Mouse (Mus musculus): ENCODE results near the gene Krt80. TPM values are rescaled to one million over a fixed set of nuclear protein-coding genes. Genes with fewer than 3 reads are reported as not detected.

Krt80 gene
- polyA plus RNA-seq, 1 experiment from 2014 or later = 26.3 TPM

GRCm38 (mm10) chr15:101323511-101323910 is 46.5 kb downstream of the Krt80 start:
- no peaks in the 10 kb centered on the region for H3K9me3 ChIP-seq (ENCODE audit: low read length)
- TF ChIP-seq EP300 (IDR thresholded peaks at IDR 0.05) = no peak
- TF ChIP-seq CTCF (IDR thresholded peaks at IDR 0.05) = peak; percentile 32
- H3K36me3 ChIP-seq (ENCODE audit: insufficient read depth, low read length) = no peaks in the 10 kb centered on the region
- DNase-seq (ENCODE audit: low spot score) (peak; percentile 6), ATAC-seq (no peak)
- 93% methylated on average over 5 of the region's 5 CpGs for WGBS
- H3K9ac ChIP-seq (replicated peaks; ENCODE audit: low read depth) = no peak overlapping the region
- H3K4me3 ChIP-seq (ENCODE audit: low read depth, low read length) = no peak overlapping the region
- H3K27ac ChIP-seq (ENCODE audit: low read length) = no peak overlapping the region
- no peak overlapping the region for H3K4me2 ChIP-seq (replicated peaks; ENCODE audit: low read depth, low read length)
- H3K27me3 ChIP-seq (replicated peaks; ENCODE audit: insufficient read depth, low read length) = no peaks in the 10 kb centered on the region
- H3K4me1 ChIP-seq (ENCODE audit: insufficient read depth, low read depth, low read length) = no peaks in the 10 kb centered on the region

GRCm38 (mm10) chr15:101322640-101323039 is 47.3 kb downstream of the Krt80 start:
- Histone ChIP-seq H3K27ac (ENCODE audit: low read length) (no peak overlapping the region), H3K27me3 (replicated peaks; ENCODE audit: insufficient read depth, low read length) (no peaks in the 10 kb centered on the region), H3K9me3 (ENCODE audit: low read length) (no peaks in the 10 kb centered on the region), H3K4me3 (ENCODE audit: low read depth, low read length) (no peak overlapping the region), H3K4me2 (replicated peaks; ENCODE audit: low read depth, low read length) (no peak overlapping the region), H3K4me1 (ENCODE audit: insufficient read depth, low read depth, low read length) (no peaks in the 10 kb centered on the region), H3K9ac (replicated peaks; ENCODE audit: low read depth) (no peak overlapping the region), H3K36me3 (ENCODE audit: insufficient read depth, low read length) (no peaks in the 10 kb centered on the region)
- DNase-seq (ENCODE audit: low spot score) (no peak), ATAC-seq (no peak)
- 84% methylated on average over 7 of the region's 7 CpGs for WGBS
- TF ChIP-seq EP300 (IDR thresholded peaks at IDR 0.05) = no peak
- no peak for TF ChIP-seq CTCF (IDR thresholded peaks at IDR 0.05)

GRCm38 (mm10) chr15:101322106-101322505 is 47.9 kb downstream of the Krt80 start:
- H3K4me2 ChIP-seq (replicated peaks; ENCODE audit: low read depth, low read length) = no peak overlapping the region
- 80% methylated on average over 5 of the region's 5 CpGs for WGBS
- H3K4me3 ChIP-seq (ENCODE audit: low read depth, low read length) = no peak overlapping the region
- no peaks in the 10 kb centered on the region for H3K4me1 ChIP-seq (ENCODE audit: insufficient read depth, low read depth, low read length)
- H3K9me3 ChIP-seq (ENCODE audit: low read length) = no peaks in the 10 kb centered on the region
- H3K27ac ChIP-seq (ENCODE audit: low read length) = no peak overlapping the region
- H3K36me3 ChIP-seq (ENCODE audit: insufficient read depth, low read length) = no peaks in the 10 kb centered on the region
- TF ChIP-seq CTCF (IDR thresholded peaks at IDR 0.05) = no peak
- no peak for TF ChIP-seq EP300 (IDR thresholded peaks at IDR 0.05)
- no peaks in the 10 kb centered on the region for H3K27me3 ChIP-seq (replicated peaks; ENCODE audit: insufficient read depth, low read length)
- ATAC-seq (no peak), DNase-seq (ENCODE audit: low spot score) (no peak)
- no peak overlapping the region for H3K9ac ChIP-seq (replicated peaks; ENCODE audit: low read depth)

- Histone ChIP-seq H3K4me2 (replicated peaks; ENCODE audit: low read depth, low read length) (no peak overlapping the region), H3K4me3 (ENCODE audit: low read depth, low read length) (no peak overlapping the region), H3K36me3 (ENCODE audit: insufficient read depth, low read length) (no peaks in the 10 kb centered on the region), H3K4me1 (ENCODE audit: insufficient read depth, low read depth, low read length) (no peaks in the 10 kb centered on the region; the same call in 1 of the 2 replicates), H3K27me3 (replicated peaks; ENCODE audit: insufficient read depth, low read length) (no peaks in the 10 kb centered on the region), H3K27ac (ENCODE audit: low read length) (no peak overlapping the region), H3K9me3 (ENCODE audit: low read length) (no peaks in the 10 kb centered on the region), H3K9ac (replicated peaks; ENCODE audit: low read depth) (no peak overlapping the region; the same call in 1 of the 2 replicates)
- no peak for TF ChIP-seq CTCF (IDR thresholded peaks at IDR 0.05)
- TF ChIP-seq EP300 (IDR thresholded peaks at IDR 0.05) = no peak
- ATAC-seq (no peak), DNase-seq (ENCODE audit: low spot score) (no peak)
- WGBS = 22% methylated on average over 5 of the region's 5 CpGs
These were observed 48.8 kb downstream of the Krt80 start for GRCm38 (mm10) chr15:101321126-101321525.

DNA sequence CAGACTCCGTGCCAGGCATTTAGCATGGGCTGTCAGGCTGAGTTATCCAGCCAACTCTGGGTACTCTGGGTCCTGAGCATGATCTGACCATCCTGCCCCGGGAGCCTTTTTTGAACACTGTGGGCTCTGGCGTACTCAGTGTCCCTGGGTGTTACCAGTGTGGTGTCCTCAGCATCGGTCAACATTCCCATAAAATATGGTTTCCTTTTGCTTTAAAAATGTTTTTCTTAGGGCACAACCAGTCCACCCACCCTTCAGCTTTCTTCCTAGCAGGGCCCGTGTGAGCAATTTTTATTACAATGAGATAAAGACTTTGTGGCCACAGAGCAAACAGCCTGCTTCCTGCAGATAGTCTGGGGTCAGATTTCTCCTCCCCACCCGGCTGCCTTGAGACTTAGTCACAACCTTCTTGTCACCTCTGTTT is 49.3 kb downstream of the Krt80 start:
- peak; percentile 94 for TF ChIP-seq EP300 (IDR thresholded peaks at IDR 0.05)
- TF ChIP-seq CTCF (IDR thresholded peaks at IDR 0.05) = no peak
- peak overlapping the region; percentile 43; the same call in 1 of the 2 replicates for H3K27ac ChIP-seq (ENCODE audit: low read length)

GRCm38 (mm10) chr15:101320010-101320617 is 49.8 kb downstream of the Krt80 start:
- no peaks in the 10 kb centered on the region for H3K36me3 ChIP-seq (ENCODE audit: insufficient read depth, low read length)
- H3K27me3 ChIP-seq (replicated peaks; ENCODE audit: insufficient read depth, low read length) = no peaks in the 10 kb centered on the region
- DNase-seq (ENCODE audit: low spot score) (no peak), ATAC-seq (no peak)
- H3K27ac ChIP-seq (ENCODE audit: low read length) = peak overlapping the region; percentile 43; the same call in 1 of the 2 replicates
- no peak for TF ChIP-seq CTCF (IDR thresholded peaks at IDR 0.05)
- TF ChIP-seq EP300 (IDR thresholded peaks at IDR 0.05) = no peak
- WGBS = 58% methylated on average over 6 of the region's 6 CpGs
- H3K4me2 ChIP-seq (replicated peaks; ENCODE audit: low read depth, low read length) = no peak overlapping the region
- H3K9ac ChIP-seq (replicated peaks; ENCODE audit: low read depth) = no peak overlapping the region
- no peaks in the 10 kb centered on the region; the same call in 1 of the 2 replicates for H3K4me1 ChIP-seq (ENCODE audit: insufficient read depth, low read depth, low read length)
- H3K9me3 ChIP-seq (ENCODE audit: low read length) = no peaks in the 10 kb centered on the region
- no peak overlapping the region for H3K4me3 ChIP-seq (ENCODE audit: low read depth, low read length)

More for the DNA sequence above, 49.3 kb downstream of the Krt80 start:
- H3K27me3 ChIP-seq (replicated peaks; ENCODE audit: insufficient read depth, low read length) = no peaks in the 10 kb centered on the region
- peak; percentile 68 for DNase-seq (ENCODE audit: low spot score)
- H3K4me1 ChIP-seq (ENCODE audit: insufficient read depth, low read depth, low read length) = no peaks in the 10 kb centered on the region; the same call in 1 of the 2 replicates
- peak; percentile 46 for ATAC-seq
- no peak overlapping the region for H3K4me2 ChIP-seq (replicated peaks; ENCODE audit: low read depth, low read length)
- no peaks in the 10 kb centered on the region for H3K9me3 ChIP-seq (ENCODE audit: low read length)
- H3K36me3 ChIP-seq (ENCODE audit: insufficient read depth, low read length) = no peaks in the 10 kb centered on the region
- H3K9ac ChIP-seq (replicated peaks; ENCODE audit: low read depth) = no peak overlapping the region
- 33% methylated on average over 6 of the region's 6 CpGs for WGBS
- no peak overlapping the region for H3K4me3 ChIP-seq (ENCODE audit: low read depth, low read length)

All from lung, postnatal 0 days (tissue).